Mouse (Mus musculus): Measurements from ENCODE around the gene Khdc1a. TPM values are rescaled to one million over a fixed set of nuclear protein-coding genes. Genes with fewer than 3 reads are reported as not detected.

Khdc1a gene
- polyA plus RNA-seq (2014; fragmentation: Nextera tagmentation; extraction: Ambion mirVana): not detected in 2 replicates

GRCm38 (mm10) chr1:21349341-21349740, at the start of gene Khdc1a:
Gene Khdc1a (plus strand): TSS chr1:21349641.
- no peaks in the 10 kb centered on the region for H3K36me3 ChIP-seq (ENCODE audit: control insufficient read depth, insufficient read depth, low read length)
- WGBS: 63% methylated on average over 2 of the region's 2 CpGs
- H3K27me3 ChIP-seq (ENCODE audit: control insufficient read depth, insufficient read depth, low read length): no peaks in the 10 kb centered on the region
- no peak within 1 kb of the TSS for H3K4me3 ChIP-seq (ENCODE audit: low read depth, low read length)
- H3K4me2 ChIP-seq (ENCODE audit: low read depth, severe bottlenecking): no peak within 1 kb of the TSS
- no peaks in the 10 kb centered on the region for H3K4me1 ChIP-seq (ENCODE audit: control insufficient read depth, insufficient read depth, low read length)
- H3K9me3 ChIP-seq (ENCODE audit: control insufficient read depth, low read length): no peaks in the 10 kb centered on the region
- H3K9ac ChIP-seq (ENCODE audit: low read length): no peak within 1 kb of the TSS
- H3K27ac ChIP-seq (replicated peaks; ENCODE audit: low read depth, low read length): no peak within 1 kb of the TSS
- no peak for ATAC-seq (ENCODE audit: insufficient number of reproducible peaks, low FRiP score, low TSS enrichment, low read depth)
- no peak for DNase-seq (ENCODE audit: low spot score)

- no peaks in the 10 kb centered on the region for H3K27me3 ChIP-seq (ENCODE audit: control insufficient read depth, insufficient read depth, low read length)
- no peaks in the 10 kb centered on the region for H3K4me1 ChIP-seq (ENCODE audit: control insufficient read depth, insufficient read depth, low read length)
- no peaks in the 10 kb centered on the region for H3K9me3 ChIP-seq (ENCODE audit: control insufficient read depth, low read length)
- DNase-seq (ENCODE audit: low spot score): no peak
- no peak overlapping the region for H3K4me3 ChIP-seq (ENCODE audit: low read depth, low read length)
- H3K4me2 ChIP-seq (ENCODE audit: low read depth, severe bottlenecking): no peak overlapping the region
- no peak for ATAC-seq (ENCODE audit: insufficient number of reproducible peaks, low FRiP score, low TSS enrichment, low read depth)
- H3K27ac ChIP-seq (replicated peaks; ENCODE audit: low read depth, low read length): no peak overlapping the region
- WGBS: 64% methylated on average over 3 of the region's 3 CpGs
- H3K36me3 ChIP-seq (ENCODE audit: control insufficient read depth, insufficient read depth, low read length): no peaks in the 10 kb centered on the region
- H3K9ac ChIP-seq (ENCODE audit: low read length): no peak overlapping the region
Measured at GRCm38 (mm10) chr1:21299826-21300225, 49.6 kb upstream of the Khdc1a start.

- Histone ChIP-seq H3K4me1 (ENCODE audit: control insufficient read depth, insufficient read depth, low read length) (no peaks in the 10 kb centered on the region), H3K4me3 (ENCODE audit: low read depth, low read length) (no peak overlapping the region), H3K36me3 (ENCODE audit: control insufficient read depth, insufficient read depth, low read length) (no peaks in the 10 kb centered on the region), H3K27ac (replicated peaks; ENCODE audit: low read depth, low read length) (no peak overlapping the region), H3K9me3 (ENCODE audit: control insufficient read depth, low read length) (no peaks in the 10 kb centered on the region), H3K27me3 (ENCODE audit: control insufficient read depth, insufficient read depth, low read length) (no peaks in the 10 kb centered on the region), H3K4me2 (ENCODE audit: low read depth, severe bottlenecking) (no peak overlapping the region), H3K9ac (ENCODE audit: low read length) (no peak overlapping the region)
- 80% methylated on average over 3 of the region's 3 CpGs for WGBS
- DNase-seq (ENCODE audit: low spot score) (no peak), ATAC-seq (ENCODE audit: insufficient number of reproducible peaks, low FRiP score, low TSS enrichment, low read depth) (no peak)
Measured at GRCm38 (mm10) chr1:21301686-21302085, 47.8 kb upstream of the Khdc1a start.

- H3K9ac ChIP-seq (ENCODE audit: low read length): no peak overlapping the region
- H3K27ac ChIP-seq (replicated peaks; ENCODE audit: low read depth, low read length): no peak overlapping the region
- H3K4me3 ChIP-seq (ENCODE audit: low read depth, low read length): no peak overlapping the region
- no peaks in the 10 kb centered on the region for H3K4me1 ChIP-seq (ENCODE audit: control insufficient read depth, insufficient read depth, low read length)
- no peaks in the 10 kb centered on the region for H3K9me3 ChIP-seq (ENCODE audit: control insufficient read depth, low read length)
- no peaks in the 10 kb centered on the region for H3K27me3 ChIP-seq (ENCODE audit: control insufficient read depth, insufficient read depth, low read length)
- no peak overlapping the region for H3K4me2 ChIP-seq (ENCODE audit: low read depth, severe bottlenecking)
- ATAC-seq (ENCODE audit: insufficient number of reproducible peaks, low FRiP score, low TSS enrichment, low read depth) (no peak), DNase-seq (ENCODE audit: low spot score) (no peak)
- WGBS: 80% methylated on average over 3 of the region's 3 CpGs
- no peaks in the 10 kb centered on the region for H3K36me3 ChIP-seq (ENCODE audit: control insufficient read depth, insufficient read depth, low read length)
Measured at GRCm38 (mm10) chr1:21304174-21304573, 45.3 kb upstream of the Khdc1a start.

- Histone ChIP-seq H3K4me2 (ENCODE audit: low read depth, severe bottlenecking) (no peak overlapping the region), H3K4me3 (ENCODE audit: low read depth, low read length) (no peak overlapping the region), H3K9ac (ENCODE audit: low read length) (no peak overlapping the region), H3K9me3 (ENCODE audit: control insufficient read depth, low read length) (no peaks in the 10 kb centered on the region), H3K4me1 (ENCODE audit: control insufficient read depth, insufficient read depth, low read length) (no peaks in the 10 kb centered on the region), H3K27ac (replicated peaks; ENCODE audit: low read depth, low read length) (no peak overlapping the region), H3K36me3 (ENCODE audit: control insufficient read depth, insufficient read depth, low read length) (no peaks in the 10 kb centered on the region), H3K27me3 (ENCODE audit: control insufficient read depth, insufficient read depth, low read length) (no peaks in the 10 kb centered on the region)
- no peak for DNase-seq (ENCODE audit: low spot score)
- ATAC-seq (ENCODE audit: insufficient number of reproducible peaks, low FRiP score, low TSS enrichment, low read depth): no peak
- 83% methylated on average over 4 of the region's 4 CpGs for WGBS
Measured at GRCm38 (mm10) chr1:21304646-21305045, 44.8 kb upstream of the Khdc1a start.

GRCm38 (mm10) chr1:21305443-21305842, 44.0 kb upstream of the Khdc1a start:
- H3K27ac ChIP-seq (replicated peaks; ENCODE audit: low read depth, low read length): no peak overlapping the region
- 91% methylated on average over 3 of the region's 3 CpGs for WGBS
- no peaks in the 10 kb centered on the region for H3K4me1 ChIP-seq (ENCODE audit: control insufficient read depth, insufficient read depth, low read length)
- H3K9ac ChIP-seq (ENCODE audit: low read length): no peak overlapping the region
- ATAC-seq (ENCODE audit: insufficient number of reproducible peaks, low FRiP score, low TSS enrichment, low read depth) (no peak), DNase-seq (ENCODE audit: low spot score) (no peak)
- H3K4me2 ChIP-seq (ENCODE audit: low read depth, severe bottlenecking): no peak overlapping the region
- H3K4me3 ChIP-seq (ENCODE audit: low read depth, low read length): no peak overlapping the region
- H3K9me3 ChIP-seq (ENCODE audit: control insufficient read depth, low read length): no peaks in the 10 kb centered on the region
- no peaks in the 10 kb centered on the region for H3K36me3 ChIP-seq (ENCODE audit: control insufficient read depth, insufficient read depth, low read length)
- no peaks in the 10 kb centered on the region for H3K27me3 ChIP-seq (ENCODE audit: control insufficient read depth, insufficient read depth, low read length)

- H3K36me3 ChIP-seq (ENCODE audit: control insufficient read depth, insufficient read depth, low read length): no peaks in the 10 kb centered on the region
- ATAC-seq (ENCODE audit: insufficient number of reproducible peaks, low FRiP score, low TSS enrichment, low read depth) (no peak), DNase-seq (ENCODE audit: low spot score) (no peak)
- no peak overlapping the region for H3K27ac ChIP-seq (replicated peaks; ENCODE audit: low read depth, low read length)
- H3K27me3 ChIP-seq (ENCODE audit: control insufficient read depth, insufficient read depth, low read length): no peaks in the 10 kb centered on the region
- H3K4me2 ChIP-seq (ENCODE audit: low read depth, severe bottlenecking): no peak overlapping the region
- H3K4me3 ChIP-seq (ENCODE audit: low read depth, low read length): no peak overlapping the region
- H3K9ac ChIP-seq (ENCODE audit: low read length): no peak overlapping the region
- WGBS: 89% methylated on average over 2 of the region's 2 CpGs
- no peaks in the 10 kb centered on the region for H3K4me1 ChIP-seq (ENCODE audit: control insufficient read depth, insufficient read depth, low read length)
- no peaks in the 10 kb centered on the region for H3K9me3 ChIP-seq (ENCODE audit: control insufficient read depth, low read length)
Measured at GRCm38 (mm10) chr1:21314336-21314735, 35.1 kb upstream of the Khdc1a start.

- Histone ChIP-seq H3K27ac (replicated peaks; ENCODE audit: low read depth, low read length) (no peak overlapping the region), H3K36me3 (ENCODE audit: control insufficient read depth, insufficient read depth, low read length) (no peaks in the 10 kb centered on the region), H3K4me3 (ENCODE audit: low read depth, low read length) (no peak overlapping the region), H3K9me3 (ENCODE audit: control insufficient read depth, low read length) (no peaks in the 10 kb centered on the region), H3K4me1 (ENCODE audit: control insufficient read depth, insufficient read depth, low read length) (no peaks in the 10 kb centered on the region), H3K9ac (ENCODE audit: low read length) (no peak overlapping the region), H3K4me2 (ENCODE audit: low read depth, severe bottlenecking) (no peak overlapping the region), H3K27me3 (ENCODE audit: control insufficient read depth, insufficient read depth, low read length) (no peaks in the 10 kb centered on the region)
- 90% methylated on average over 2 of the region's 2 CpGs for WGBS
- ATAC-seq (ENCODE audit: insufficient number of reproducible peaks, low FRiP score, low TSS enrichment, low read depth) (no peak), DNase-seq (ENCODE audit: low spot score) (no peak)
Measured at GRCm38 (mm10) chr1:21315756-21316155, 33.7 kb upstream of the Khdc1a start.

GRCm38 (mm10) chr1:21316305-21316704, 33.1 kb upstream of the Khdc1a start:
- Histone ChIP-seq H3K9ac (ENCODE audit: low read length) (no peak overlapping the region), H3K4me2 (ENCODE audit: low read depth, severe bottlenecking) (no peak overlapping the region), H3K4me1 (ENCODE audit: control insufficient read depth, insufficient read depth, low read length) (no peaks in the 10 kb centered on the region), H3K27ac (replicated peaks; ENCODE audit: low read depth, low read length) (no peak overlapping the region), H3K27me3 (ENCODE audit: control insufficient read depth, insufficient read depth, low read length) (no peaks in the 10 kb centered on the region), H3K4me3 (ENCODE audit: low read depth, low read length) (no peak overlapping the region), H3K36me3 (ENCODE audit: control insufficient read depth, insufficient read depth, low read length) (no peaks in the 10 kb centered on the region), H3K9me3 (ENCODE audit: control insufficient read depth, low read length) (no peaks in the 10 kb centered on the region)
- ATAC-seq (ENCODE audit: insufficient number of reproducible peaks, low FRiP score, low TSS enrichment, low read depth) (no peak), DNase-seq (ENCODE audit: low spot score) (no peak)
- 79% methylated on average over 2 of the region's 2 CpGs for WGBS
